Comparison of ENCODE assay signal across 11 mouse cellular contexts in genomic region chr4:35845140-35845539, GRCm38 (mm10).
DNase-seq lines count a peak whose midpoint lies in the region; ATAC-seq and TF ChIP-seq lines count a peak whose summit lies in the region.
"Had no signal": no experiment of that assay in that cellular context is flagged by ENCODE, and none has a peak within 500 bp of the region (broad histone marks: within the 10 kb centered on the region; RNA-seq: fewer than 3 reads in every experiment).

No protein-coding gene starts in this region.

- TF ChIP-seq CTCF in stomach, postnatal 0 days (IDR thresholded peaks at IDR 0.05; ENCODE audit: low read depth): no peak

- H3K36me3 ChIP-seq in embryonic facial prominence, embryonic 11.5 days (replicated peaks; ENCODE audit: control insufficient read depth, insufficient read depth, low read depth, low read length): no peaks in the 10 kb centered on the region
- no peaks in the 10 kb centered on the region for H3K36me3 ChIP-seq in hindbrain, embryonic 14.5 days (replicated peaks; ENCODE audit: control insufficient read depth, insufficient read depth)
- H3K36me3 ChIP-seq in midbrain, embryonic 11.5 days (ENCODE audit: control insufficient read depth, insufficient read depth, low read length): no peaks in the 10 kb centered on the region
- no peaks in the 10 kb centered on the region for H3K36me3 ChIP-seq in stomach, postnatal 0 days (ENCODE audit: control insufficient read depth, insufficient read depth, low read length)
- H3K36me3 ChIP-seq: liver, embryonic 15.5 days had no signal

- H3K9ac ChIP-seq in embryonic facial prominence, embryonic 11.5 days (replicated peaks; ENCODE audit: low read length): no peak overlapping the region
- H3K9ac ChIP-seq in hindbrain, embryonic 14.5 days: peak overlapping the region; percentile 47; the same call in 1 of the 2 replicates
- no peak overlapping the region for H3K9ac ChIP-seq in midbrain, embryonic 11.5 days (ENCODE audit: low read length)
- H3K9ac ChIP-seq in stomach, postnatal 0 days (ENCODE audit: low read length): no peak overlapping the region
- H3K9ac ChIP-seq: liver, embryonic 15.5 days had no signal

- H3K4me1 ChIP-seq in embryonic facial prominence, embryonic 11.5 days (ENCODE audit: control insufficient read depth, insufficient read depth, low read length): no peaks in the 10 kb centered on the region
- H3K4me1 ChIP-seq in hindbrain, embryonic 14.5 days (replicated peaks; ENCODE audit: control insufficient read depth, insufficient read depth, low read length): 0 out of 2 replicates have a peak, but pooled peaks cover 7% of the 10 kb centered on the region
- no peaks in the 10 kb centered on the region for H3K4me1 ChIP-seq in midbrain, embryonic 11.5 days (ENCODE audit: control insufficient read depth, insufficient read depth, low read length)
- no peaks in the 10 kb centered on the region for H3K4me1 ChIP-seq in stomach, postnatal 0 days (replicated peaks; ENCODE audit: control insufficient read depth, insufficient read depth)
- H3K4me1 ChIP-seq: liver, embryonic 15.5 days had no signal

- no peak overlapping the region for H3K4me3 ChIP-seq in embryonic facial prominence, embryonic 11.5 days (ENCODE audit: low read depth, low read length)
- peak overlapping the region; percentile 6; the same call in 1 of the 2 replicates for H3K4me3 ChIP-seq in hindbrain, embryonic 14.5 days (replicated peaks; ENCODE audit: low read length)
- no peak overlapping the region for H3K4me3 ChIP-seq in midbrain, embryonic 11.5 days (ENCODE audit: low read depth, low read length)
- H3K4me3 ChIP-seq in stomach, postnatal 0 days (ENCODE audit: low read depth, low read length): no peak overlapping the region
- H3K4me3 ChIP-seq: erythroblast, embryonic 14.5 days; liver, embryonic 15.5 days had no signal

- peak; percentile 76 for ATAC-seq in embryonic facial prominence, embryonic 11.5 days (replicated peaks; ENCODE audit: insufficient number of reproducible peaks, low FRiP score, low TSS enrichment, low read depth)
- ATAC-seq in hindbrain, embryonic 14.5 days (ENCODE audit: low FRiP score): peak; percentile 92
- no peak for ATAC-seq in midbrain, embryonic 11.5 days (ENCODE audit: low FRiP score)
- no peak for ATAC-seq in stomach, postnatal 0 days (ENCODE audit: low FRiP score, low TSS enrichment)

- 0 out of 2 replicates have a peak overlapping the region, but pooled peaks have one; percentile 9 for H3K27ac ChIP-seq in embryonic facial prominence, embryonic 11.5 days (replicated peaks; ENCODE audit: low read depth, low read length)
- peak overlapping the region; percentile 75 for H3K27ac ChIP-seq in hindbrain, embryonic 14.5 days
- H3K27ac ChIP-seq in midbrain, embryonic 11.5 days (ENCODE audit: low read depth, low read length): no peak overlapping the region
- no peak overlapping the region for H3K27ac ChIP-seq in stomach, postnatal 0 days (replicated peaks)
- H3K27ac ChIP-seq: liver, embryonic 15.5 days had no signal

- H3K9me3 ChIP-seq in embryonic facial prominence, embryonic 11.5 days (replicated peaks; ENCODE audit: control insufficient read depth, low read length): no peaks in the 10 kb centered on the region
- no peaks in the 10 kb centered on the region for H3K9me3 ChIP-seq in hindbrain, embryonic 14.5 days (ENCODE audit: control insufficient read depth, low read length)
- no peaks in the 10 kb centered on the region for H3K9me3 ChIP-seq in midbrain, embryonic 11.5 days (ENCODE audit: control insufficient read depth, low read length)
- no peaks in the 10 kb centered on the region for H3K9me3 ChIP-seq in stomach, postnatal 0 days (ENCODE audit: control insufficient read depth, low read length)

- no peaks in the 10 kb centered on the region for H3K27me3 ChIP-seq in embryonic facial prominence, embryonic 11.5 days (ENCODE audit: control insufficient read depth, insufficient read depth, low read length)
- no peaks in the 10 kb centered on the region for H3K27me3 ChIP-seq in hindbrain, embryonic 14.5 days (ENCODE audit: control insufficient read depth, insufficient read depth, low read length)
- H3K27me3 ChIP-seq in midbrain, embryonic 11.5 days (ENCODE audit: control insufficient read depth, insufficient read depth, low read length): no peaks in the 10 kb centered on the region
- H3K27me3 ChIP-seq in stomach, postnatal 0 days (ENCODE audit: control insufficient read depth, insufficient read depth, low read length): no peaks in the 10 kb centered on the region
- H3K27me3 ChIP-seq: liver, embryonic 15.5 days had no signal

- 24% methylated on average over 7 of the region's 7 CpGs for WGBS in embryonic facial prominence, embryonic 11.5 days
- WGBS in hindbrain, embryonic 14.5 days: 28% methylated on average over 7 of the region's 7 CpGs
- 66% methylated on average over 7 of the region's 7 CpGs for WGBS in midbrain, embryonic 11.5 days
- WGBS in stomach, postnatal 0 days: 77% methylated on average over 7 of the region's 7 CpGs

- no peak for TF ChIP-seq EP300 in stomach, postnatal 0 days (optimal IDR thresholded peaks at IDR 0.05)

- H3K4me2 ChIP-seq in embryonic facial prominence, embryonic 11.5 days (ENCODE audit: low read depth, low read length): no peak overlapping the region
- peak overlapping the region; percentile 36 for H3K4me2 ChIP-seq in hindbrain, embryonic 14.5 days (replicated peaks)
- no peak overlapping the region for H3K4me2 ChIP-seq in midbrain, embryonic 11.5 days
- no peak overlapping the region for H3K4me2 ChIP-seq in stomach, postnatal 0 days (replicated peaks; ENCODE audit: low read depth)
- H3K4me2 ChIP-seq: liver, embryonic 15.5 days had no signal

- peak; percentile 1 for DNase-seq in adrenal gland, postnatal 10 days
- no peak for DNase-seq in adrenal gland, adult 18-20 months (ENCODE audit: low spot score in 2 of 2)
- peak; percentile 52 for DNase-seq in embryonic facial prominence, embryonic 11.5 days (ENCODE audit: low spot score)
- peak; percentile 64 for DNase-seq in hindbrain, embryonic 14.5 days (ENCODE audit: low spot score)
- DNase-seq in midbrain, embryonic 11.5 days (ENCODE audit: low spot score, missing footprints): peak; percentile 83
- DNase-seq in kidney, adult 9 months: no peak
- DNase-seq in stomach, postnatal 0 days (ENCODE audit: low spot score): no peak
- no peak for DNase-seq in adrenal gland, adult 8-10 months
- DNase-seq: thymus, adult 2 months had no signal

Comparison
In these comparisons a context has a peak if more than half of its experiments do, and no peak if none do; other contexts are left out.
1. DNase-seq: peak in adrenal gland, postnatal 10 days (single experiment), embryonic facial prominence, embryonic 11.5 days (single experiment), hindbrain, embryonic 14.5 days (single experiment) and midbrain, embryonic 11.5 days (single experiment); none in adrenal gland, adult 18-20 months (0 of 2), kidney, adult 9 months (single experiment), stomach, postnatal 0 days (single experiment) and adrenal gland, adult 8-10 months (single experiment).
2. ATAC-seq: peak in embryonic facial prominence, embryonic 11.5 days (single experiment) and hindbrain, embryonic 14.5 days (single experiment); none in midbrain, embryonic 11.5 days (single experiment) and stomach, postnatal 0 days (single experiment).
3. H3K27ac ChIP-seq: peak in embryonic facial prominence, embryonic 11.5 days (single experiment) and hindbrain, embryonic 14.5 days (single experiment); none in midbrain, embryonic 11.5 days (single experiment) and stomach, postnatal 0 days (single experiment).